Mouse (Mus musculus) right cerebral cortex, postnatal 14 days (tissue): Measurements from ENCODE around the gene Syndig1.

ENCODE experiments used
- DNase-seq: peaks from one replicate; pipeline ENCODE4 v3.0.0; 2022

The Syndig1 gene

DNA sequence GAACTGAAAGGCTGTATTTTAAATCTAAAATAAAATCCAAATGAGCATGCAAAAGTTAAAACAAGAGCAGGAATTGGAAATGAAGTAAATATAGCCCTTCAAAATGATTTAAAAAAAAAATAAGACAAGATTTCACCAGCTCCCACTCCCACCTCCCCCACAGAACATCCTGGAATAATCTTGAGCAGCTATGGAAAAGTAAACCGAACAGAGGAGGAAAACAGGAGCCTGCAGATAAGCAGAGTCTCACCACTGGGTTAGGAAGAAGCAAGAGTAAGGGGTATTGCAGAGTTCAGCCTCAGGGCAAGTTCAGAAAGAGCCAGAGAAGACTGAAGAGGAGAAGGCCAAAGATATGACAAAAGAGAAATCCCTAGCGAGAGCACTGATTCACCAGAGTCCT, 48.9 kb downstream of the Syndig1 start:
- no peak for DNase-seq

- DNase-seq, result no peak
These were observed 58.6 kb downstream of the Syndig1 start for GRCm38 (mm10) chr2:149887634-149888033.

- no peak for DNase-seq
These were observed 62.6 kb downstream of the Syndig1 start for GRCm38 (mm10) chr2:149891647-149892046.

- DNase-seq, result no peak
These were observed 67.3 kb downstream of the Syndig1 start for GRCm38 (mm10) chr2:149896337-149896736.

GRCm38 (mm10) chr2:149899615-149900014, 70.6 kb downstream of the Syndig1 start:
- DNase-seq, result no peak

DNA sequence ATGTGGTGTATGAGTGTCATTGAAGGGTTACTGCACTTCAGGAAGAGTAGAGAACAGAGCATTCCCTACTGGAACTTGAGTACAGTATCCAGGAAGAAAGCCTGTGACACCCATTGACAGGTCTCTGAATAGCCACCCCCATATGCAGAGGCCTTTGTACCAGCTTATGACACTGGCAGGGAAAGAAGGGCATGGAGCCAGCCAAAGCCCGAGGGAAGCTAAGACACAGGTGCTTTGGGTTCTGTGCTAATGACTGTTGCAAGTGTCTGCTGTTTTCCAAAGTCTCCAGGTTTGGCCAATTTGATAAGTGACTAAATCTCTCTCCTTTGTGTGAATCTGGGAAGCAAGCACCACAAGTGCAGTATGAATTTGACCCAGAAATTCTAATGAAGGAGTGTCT, 71.6 kb downstream of the Syndig1 start:
- no peak for DNase-seq

DNA sequence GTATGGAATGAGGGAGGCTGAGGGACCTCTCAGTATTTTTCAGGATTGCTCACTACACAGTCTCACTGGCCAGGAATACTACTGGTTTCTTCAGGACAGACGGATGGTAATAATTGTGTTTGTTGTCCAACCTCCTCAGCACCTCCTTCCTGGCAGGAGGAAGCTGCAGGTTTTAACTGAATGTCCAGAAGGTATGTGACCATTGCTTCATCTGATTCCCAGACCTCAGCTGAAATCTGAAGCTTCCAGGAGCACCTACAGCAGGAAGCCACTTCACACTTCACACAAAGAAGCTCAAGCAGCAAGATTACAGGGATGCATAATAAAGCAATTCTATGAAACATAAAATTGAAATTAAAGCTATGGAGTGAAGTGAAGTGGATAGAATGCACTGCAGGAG, 75.4 kb downstream of the Syndig1 start:
- no peak for DNase-seq

DNA sequence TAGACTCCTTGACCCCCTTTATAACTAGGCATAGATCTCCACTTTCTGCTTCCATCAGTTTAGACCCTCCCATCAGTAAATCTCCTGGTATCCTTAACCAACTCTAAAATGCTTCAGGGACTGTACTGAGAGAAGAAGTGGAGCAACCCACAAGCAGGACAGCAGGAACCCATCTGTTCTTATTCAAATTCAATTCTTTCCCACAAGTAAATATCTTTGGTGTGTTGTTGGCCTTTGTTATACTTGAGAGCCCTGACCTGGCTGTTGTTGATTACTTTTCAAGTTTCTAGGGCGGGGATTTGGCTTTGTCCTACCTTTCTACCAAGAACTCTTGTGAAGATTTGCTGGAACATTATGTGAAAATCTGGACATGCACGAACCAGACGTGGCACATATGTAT, 77.7 kb downstream of the Syndig1 start:
- DNase-seq, result no peak

DNA sequence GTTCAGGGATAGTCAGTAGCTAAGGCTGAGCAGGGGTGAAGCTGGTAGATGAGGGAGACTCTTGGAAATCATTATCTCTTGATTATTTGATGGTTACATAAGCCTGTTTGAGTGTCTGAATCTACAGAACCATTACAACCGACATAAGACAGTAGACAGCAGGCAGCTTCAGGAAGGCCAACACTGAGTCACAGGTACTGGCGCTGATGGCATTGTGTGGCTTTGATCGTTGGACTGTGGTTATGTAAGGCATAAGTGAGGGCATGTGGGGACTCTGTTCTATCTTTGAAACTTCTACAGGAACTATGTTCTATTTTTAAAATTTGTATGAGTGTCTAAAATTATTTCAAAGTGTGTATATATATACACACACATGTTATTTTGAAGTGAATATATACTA, 88.2 kb downstream of the Syndig1 start:
- no peak for DNase-seq

- DNase-seq, result no peak
These were observed 94.5 kb downstream of the Syndig1 start for GRCm38 (mm10) chr2:149923561-149923960.

DNA sequence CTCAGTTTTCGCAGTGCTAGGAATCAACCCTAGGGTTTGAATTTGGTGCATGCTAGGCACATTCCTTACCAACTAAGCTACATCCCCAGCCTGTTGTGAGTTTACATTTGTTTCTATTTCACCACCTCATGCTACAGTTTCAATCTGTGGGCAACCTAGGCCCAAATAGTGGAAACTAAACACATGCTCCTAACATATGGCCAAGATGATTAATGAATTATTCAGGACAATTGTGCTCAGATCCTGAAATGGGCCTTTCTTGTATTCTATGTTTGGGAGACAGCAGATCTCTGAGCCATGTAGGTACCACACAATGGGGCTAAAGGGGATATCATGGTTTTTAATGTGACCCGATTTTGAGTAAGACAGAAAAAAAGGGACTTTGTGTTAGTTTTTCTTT, 96.9 kb downstream of the Syndig1 start:
- no peak for DNase-seq

- DNase-seq, result no peak
These were observed 98.0 kb downstream of the Syndig1 start for GRCm38 (mm10) chr2:149927001-149927400.

DNA sequence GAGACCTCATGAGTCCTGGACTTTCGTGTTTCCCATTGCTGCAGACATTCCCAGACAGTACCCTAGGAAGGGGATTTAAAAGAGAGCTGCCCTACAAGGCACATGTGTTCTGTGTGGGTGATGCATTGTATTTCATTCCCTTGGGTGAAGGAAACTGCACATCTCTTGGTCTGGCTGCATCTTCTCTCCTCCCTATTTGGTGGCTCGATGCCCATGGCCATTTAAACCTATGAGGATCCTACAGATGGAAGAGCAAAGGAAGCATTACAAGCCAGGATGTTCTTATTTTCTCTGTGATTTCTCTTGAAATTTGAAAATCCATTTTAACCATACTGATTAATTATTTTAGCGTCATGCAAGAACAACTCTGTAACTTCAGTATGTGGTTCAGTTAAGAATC, 98.5 kb downstream of the Syndig1 start:
- no peak for DNase-seq

DNA sequence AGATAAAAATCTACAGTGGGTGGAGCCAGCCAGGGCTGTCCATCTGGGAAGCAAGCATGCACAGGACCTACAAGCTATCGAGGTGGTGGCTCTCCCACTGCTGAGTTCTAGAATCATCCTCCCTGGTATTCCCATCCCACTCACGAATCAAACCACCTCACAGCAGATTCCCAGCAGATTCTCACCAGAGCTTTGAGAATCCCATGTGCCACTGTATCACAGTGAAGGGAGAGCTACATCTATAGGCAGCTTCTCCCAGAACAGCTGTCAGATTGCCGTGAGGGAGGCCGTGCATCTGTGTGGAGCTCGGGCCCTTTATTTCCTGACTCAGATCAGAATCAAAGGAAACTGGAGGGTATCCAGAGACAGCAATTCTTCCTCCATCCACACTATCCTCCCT, 101.0 kb downstream of the Syndig1 start:
- DNase-seq, result no peak

GRCm38 (mm10) chr2:149931111-149931510, 102.1 kb downstream of the Syndig1 start:
- no peak for DNase-seq

GRCm38 (mm10) chr2:149932095-149932494, 103.1 kb downstream of the Syndig1 start:
- DNase-seq, result no peak

DNA sequence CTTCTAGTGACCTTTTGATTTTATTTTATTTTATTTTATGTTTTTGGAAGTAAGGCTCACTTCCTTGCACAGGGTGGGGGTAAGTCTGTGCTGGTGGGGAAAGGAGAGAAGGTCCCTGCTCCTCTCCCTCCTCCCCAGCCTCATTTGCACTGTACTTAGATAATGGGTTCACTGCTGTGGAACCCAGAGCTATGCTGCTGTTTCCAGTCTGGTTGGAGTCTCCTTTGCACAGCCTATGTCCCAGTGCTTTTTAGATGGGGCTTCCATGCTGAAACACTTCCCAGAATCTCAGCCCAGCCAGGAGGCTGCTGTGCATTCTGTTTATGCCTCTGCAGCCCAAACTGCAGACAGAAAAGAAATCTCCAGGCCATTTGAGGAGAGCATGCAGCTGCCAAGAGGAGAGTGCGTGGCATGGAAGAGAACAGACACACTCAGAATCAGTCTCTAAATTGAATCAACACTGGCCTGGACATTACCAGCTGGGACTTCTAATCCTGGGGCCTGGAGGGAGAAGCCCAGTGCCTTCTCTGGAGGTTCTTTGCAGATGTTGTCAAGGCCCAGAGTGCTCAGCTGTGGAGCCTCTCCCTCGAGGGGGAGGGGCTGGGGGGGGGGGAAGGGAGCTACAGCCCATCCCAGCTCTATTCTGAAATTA, 104.4 kb downstream of the Syndig1 start:
- no peak for DNase-seq

DNA sequence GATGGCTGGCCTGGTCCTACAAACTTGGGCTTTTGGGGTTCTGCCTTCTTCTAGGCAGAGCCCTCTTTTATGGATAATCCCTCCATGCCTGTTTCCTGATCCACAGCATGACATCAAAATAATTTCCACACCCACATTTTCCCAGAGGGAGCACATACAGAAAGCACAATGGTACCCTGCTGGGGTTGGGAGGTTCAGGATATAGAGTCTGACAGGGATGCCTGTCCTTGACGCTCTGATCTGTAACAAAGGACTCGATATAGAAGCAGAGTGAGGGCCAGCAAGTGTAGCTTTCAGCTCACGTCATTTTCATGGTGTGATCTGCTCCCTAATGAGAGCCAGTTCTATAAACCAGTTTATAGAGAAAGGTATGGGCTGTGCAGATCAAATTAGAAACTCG, 105.1 kb downstream of the Syndig1 start:
- no peak for DNase-seq

DNA sequence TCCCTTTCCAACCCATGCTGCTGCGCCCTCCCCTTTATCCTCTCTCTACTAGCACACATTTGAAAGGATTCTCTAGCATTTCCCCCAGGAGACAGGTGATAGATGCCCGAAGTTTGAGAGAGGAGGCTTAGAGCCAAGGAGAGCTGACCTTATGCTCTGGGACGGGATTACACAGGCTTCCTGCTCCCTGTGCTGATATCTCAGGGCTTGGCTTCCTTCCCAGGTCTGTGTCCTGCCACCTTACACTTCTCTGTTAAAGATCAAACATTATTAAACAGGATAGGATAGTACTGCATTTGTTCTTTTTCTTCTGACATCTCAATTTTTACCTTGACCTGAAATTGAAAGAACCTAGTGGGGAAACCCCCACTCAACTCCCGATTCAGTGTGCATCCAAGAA, 109.8 kb downstream of the Syndig1 start:
- DNase-seq, result no peak

- DNase-seq, result no peak
These were observed 110.6 kb downstream of the Syndig1 start for GRCm38 (mm10) chr2:149939586-149939985.

DNA sequence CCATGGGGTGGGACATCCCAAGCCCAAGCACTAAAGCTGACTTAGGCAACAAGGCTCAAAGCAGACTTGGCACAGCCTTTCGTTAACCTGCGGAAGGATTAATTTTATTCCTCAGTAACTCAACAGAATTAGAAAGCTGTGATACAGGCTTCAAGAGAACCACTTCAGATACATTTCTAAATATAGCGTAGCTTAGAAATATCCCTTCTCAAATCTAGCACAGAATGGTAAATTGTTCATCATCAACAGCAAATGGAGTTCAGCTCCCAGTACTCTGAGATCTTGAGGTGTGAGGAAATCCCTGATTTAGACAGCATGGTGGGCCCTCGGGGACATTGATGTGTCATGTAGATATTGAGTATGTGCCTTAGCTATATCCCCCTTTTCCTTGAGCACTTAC, 121.6 kb downstream of the Syndig1 start:
- no peak for DNase-seq

DNA sequence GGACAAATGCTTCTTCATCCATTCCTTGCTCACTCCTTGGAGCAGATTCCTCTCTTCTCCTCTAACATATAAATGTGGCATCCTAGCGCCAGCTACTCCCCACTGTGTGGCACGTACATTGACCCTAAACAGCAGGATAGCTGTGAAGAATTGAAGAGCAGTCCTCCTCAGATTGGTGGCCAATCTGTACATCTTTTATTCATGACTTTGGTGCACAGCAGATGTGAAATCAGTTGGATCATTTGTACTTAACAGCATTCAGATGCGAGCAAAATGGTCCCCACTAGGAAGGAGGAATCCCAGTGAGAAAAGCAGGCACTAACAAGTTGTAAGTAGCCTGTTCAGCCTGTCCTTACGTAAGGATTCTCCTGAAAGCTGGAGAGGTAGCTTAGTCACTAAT, 142.0 kb downstream of the Syndig1 start:
- DNase-seq, result no peak

GRCm38 (mm10) chr2:149973583-149973982, 144.6 kb downstream of the Syndig1 start:
- peak; percentile 72 for DNase-seq

GRCm38 (mm10) chr2:149980419-149980818, 151.4 kb downstream of the Syndig1 start:
- no peak for DNase-seq

DNA sequence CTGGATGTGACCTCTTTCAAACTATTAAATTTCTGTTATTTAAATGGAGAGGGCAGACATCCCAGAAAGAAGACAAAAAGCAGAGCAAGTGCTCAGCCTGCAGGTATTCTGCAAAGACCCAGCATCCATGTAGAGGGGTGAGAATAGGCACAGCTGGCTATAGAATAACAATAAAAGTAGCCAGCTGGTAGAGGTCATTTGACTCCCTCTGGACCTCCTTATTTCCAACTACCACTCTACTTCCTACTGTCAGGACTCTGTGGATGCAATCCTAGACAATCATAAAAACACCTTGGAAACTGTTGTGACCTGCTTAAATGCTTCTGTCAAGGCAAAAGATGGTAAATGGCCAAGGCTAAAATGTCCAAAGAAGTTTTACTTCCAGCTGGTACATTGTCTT, 153.5 kb downstream of the Syndig1 start:
- no peak for DNase-seq

GRCm38 (mm10) chr2:149983107-149983506, 154.1 kb downstream of the Syndig1 start:
- no peak for DNase-seq
